Mouse (Mus musculus): Measurements from ENCODE around the gene Zfp382.
"Not testable (repeated sequence)": the region's sequence is repeated elsewhere in the genome, so short reads cannot be mapped to it uniquely, and the experiment has no call there.

DNA sequence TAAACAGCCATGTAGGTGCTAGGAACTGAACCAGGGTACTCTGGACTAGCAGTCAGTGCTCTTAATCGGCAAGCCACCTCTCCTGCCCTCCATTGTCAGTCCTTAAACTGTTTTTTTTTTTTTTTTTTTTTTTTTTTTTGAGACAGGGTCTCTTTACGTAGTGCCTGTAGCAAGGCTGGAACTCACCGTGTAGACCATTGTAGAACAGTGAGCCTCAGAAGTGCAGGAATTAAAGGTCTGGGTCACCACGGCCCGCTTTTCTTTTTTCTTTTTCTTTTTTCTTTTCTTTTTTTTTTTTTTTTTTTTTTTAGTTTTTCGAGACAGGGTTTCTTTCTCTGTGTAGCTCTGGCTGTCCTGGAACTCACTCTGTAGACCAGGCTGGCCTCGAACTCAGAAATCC lies 61.4 kb downstream of the Zfp382 start:
- not testable (repeated sequence) for TF ChIP-seq CTCF (IDR thresholded peaks at IDR 0.05; ENCODE audit: extremely low read depth, insufficient read depth, insufficient read length, insufficient replicate concordance); POLR2A (IDR thresholded peaks at IDR 0.05; ENCODE audit: low read depth, low read length)

All from spleen, adult 2 months (tissue).